Mouse (Mus musculus): ENCODE measurements around the gene Aoc3. TPM values are rescaled to one million over a fixed set of nuclear protein-coding genes. Genes with fewer than 3 reads are reported as not detected.

Aoc3 gene
- polyA plus RNA-seq (2017; shearing (Covaris generic)), result not detected

DNA sequence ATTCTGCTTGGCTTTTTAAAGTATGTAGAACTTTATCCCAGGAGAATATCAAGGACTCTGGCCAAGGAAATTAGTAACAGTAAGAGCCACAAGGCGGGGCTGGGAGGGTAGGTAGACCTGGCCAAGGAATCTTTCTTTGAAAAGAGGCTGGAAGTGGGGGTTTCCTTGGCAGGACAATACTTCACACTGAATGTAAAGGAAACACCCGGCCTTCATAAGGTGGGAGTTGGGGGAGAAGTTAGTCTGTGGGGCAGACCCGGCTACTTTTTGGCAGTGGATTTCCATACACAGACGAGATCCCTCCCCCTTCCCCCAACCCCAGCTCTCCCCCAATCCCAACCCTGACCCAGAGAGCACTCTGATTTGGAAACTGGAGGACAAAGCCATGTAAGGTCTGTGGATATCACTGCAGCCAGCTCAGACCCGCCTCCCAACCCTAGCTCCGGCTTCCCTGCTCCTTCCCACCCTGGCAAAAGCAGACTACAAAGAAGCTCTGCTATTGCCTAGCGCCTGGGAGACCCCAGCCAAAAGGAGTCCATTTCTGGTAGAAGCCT, at the start of gene Aoc3:
TSS of gene Aoc3 (plus strand) at position 235 of the 554 bp plus-strand sequence.

DNA sequence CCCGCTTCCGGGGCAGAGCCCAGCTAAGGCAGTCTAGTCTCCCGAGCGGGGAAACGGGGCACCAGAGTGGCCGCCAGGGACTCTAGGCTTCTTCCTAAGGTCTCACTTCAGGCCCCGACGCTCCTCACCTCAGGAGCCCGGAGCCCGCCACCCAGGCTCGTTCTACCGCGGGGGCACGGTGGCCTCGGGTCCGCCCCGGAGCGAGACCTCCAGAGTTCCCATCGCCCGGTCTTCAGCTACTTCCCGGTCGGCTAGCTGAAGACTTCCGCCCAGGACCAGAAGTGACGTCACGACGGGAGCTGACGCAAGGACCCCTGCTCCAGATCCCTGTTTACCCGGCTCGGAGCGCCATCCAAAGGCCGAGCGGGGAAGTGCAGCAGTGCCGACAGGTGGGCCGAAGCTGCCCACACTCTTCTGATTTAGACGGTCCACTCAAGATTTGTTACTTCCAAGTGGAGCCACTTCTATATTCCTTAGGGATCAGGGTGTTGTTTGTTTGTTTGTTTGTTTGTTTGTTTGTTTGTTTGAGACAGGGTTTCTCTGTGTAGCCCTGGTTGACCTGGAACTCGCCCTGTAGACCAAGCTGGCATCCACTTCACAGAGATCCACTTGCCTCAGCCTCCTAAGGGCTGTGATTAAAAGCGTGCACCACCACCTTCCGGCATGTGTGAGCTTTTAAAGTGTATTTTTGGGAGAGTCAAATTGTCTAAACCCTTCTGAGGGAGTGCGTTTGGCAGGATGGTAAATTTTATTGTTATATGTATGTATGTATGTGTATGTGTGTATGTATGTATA, 28.2 kb upstream of the Aoc3 start, which contains the start of gene Becn1:
TSS of gene Becn1 (minus strand) at position 283 of the 795 bp plus-strand sequence.

GRCm38 (mm10) chr11:101315665-101316500, 14.5 kb upstream of the Aoc3 start, which contains the start of gene Psme3:
Gene Psme3, plus strand, starts transcription at chr11:101316213.

DNA sequence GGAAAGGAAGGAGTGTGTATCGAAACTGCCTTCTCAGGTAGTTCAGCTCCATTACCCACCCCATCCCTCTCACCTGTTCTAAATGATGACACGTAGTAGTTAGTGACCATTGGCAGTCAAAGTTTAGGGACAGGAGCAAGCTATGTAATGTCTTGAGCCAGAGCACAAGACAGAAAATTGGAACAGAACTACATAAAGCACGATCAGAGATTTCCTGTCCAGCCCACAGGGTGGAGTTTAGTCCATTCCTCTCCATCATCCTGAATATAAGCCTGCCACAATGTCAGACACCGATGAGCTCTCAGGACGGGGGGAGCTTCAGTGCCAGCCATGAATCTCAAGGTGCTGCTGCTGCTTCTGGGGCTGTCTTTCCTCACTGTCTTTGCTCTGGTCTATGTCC, 5.6 kb upstream of the Aoc3 start, which contains the start of gene Aoc2:
TSS of gene Aoc2 (plus strand) at position 301 of the 400 bp plus-strand sequence.

DNA sequence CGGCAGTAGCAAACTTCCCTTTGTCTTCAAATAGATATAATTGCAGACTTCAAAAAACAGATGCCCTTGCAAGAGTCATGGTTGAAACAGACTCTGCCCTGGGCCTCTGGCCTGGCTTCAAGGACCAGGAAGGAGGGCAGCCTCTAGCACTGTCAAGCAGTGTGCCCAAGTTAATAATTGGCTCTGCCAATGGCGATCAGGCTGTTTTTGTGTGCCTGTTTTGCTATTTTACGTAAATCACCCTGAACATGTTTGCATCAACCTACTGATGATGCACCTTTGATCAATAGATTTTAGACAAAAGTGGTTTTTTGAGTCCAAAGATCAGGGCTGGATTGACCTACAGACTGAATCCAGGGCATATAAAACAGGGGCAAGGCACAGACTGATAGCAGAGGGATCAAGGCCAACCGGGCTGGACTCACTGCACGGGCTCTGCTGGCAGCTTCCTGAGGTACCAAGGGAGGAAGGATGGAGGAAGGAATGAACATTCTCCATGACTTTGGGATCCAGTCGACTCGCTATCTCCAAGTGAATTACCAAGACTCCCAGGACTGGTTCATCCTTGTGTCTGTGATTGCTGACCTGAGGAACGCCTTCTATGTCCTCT, 37.0 kb downstream of the Aoc3 start, which contains the start of gene G6pc:
TSS of gene G6pc (plus strand) at position 236 of the 610 bp plus-strand sequence.

Other genes starting within 250 kb of the Aoc3 start
- 10.0 TPM for gene Coasy, start 248.0 kb upstream of the Aoc3 start, polyA plus RNA-seq (2017; shearing (Covaris generic))
- gene Mlx, start 243.3 kb upstream of the Aoc3 start, polyA plus RNA-seq (2017; shearing (Covaris generic)), result 49.7 TPM
- gene Psmc3ip, start 235.2 kb upstream of the Aoc3 start, polyA plus RNA-seq (2017; shearing (Covaris generic)), result 4.0 TPM
- gene Retreg3, start 210.7 kb upstream of the Aoc3 start, polyA plus RNA-seq (2017; shearing (Covaris generic)), result 95.9 TPM
- gene Tubg1, start 210.7 kb upstream of the Aoc3 start, polyA plus RNA-seq (2017; shearing (Covaris generic)), result 14.9 TPM
- 0.37 TPM for gene Tubg2, start 174.7 kb upstream of the Aoc3 start, polyA plus RNA-seq (2017; shearing (Covaris generic))
- not detected for gene Cntnap1, start 160.1 kb upstream of the Aoc3 start, polyA plus RNA-seq (2017; shearing (Covaris generic))
- not detected for gene Plekhh3, start 159.3 kb upstream of the Aoc3 start, polyA plus RNA-seq (2017; shearing (Covaris generic))
- gene Ccr10, start 155.2 kb upstream of the Aoc3 start, polyA plus RNA-seq (2017; shearing (Covaris generic)), result not detected
- 83.6 TPM for gene Ezh1, start 104.1 kb upstream of the Aoc3 start, polyA plus RNA-seq (2017; shearing (Covaris generic))
- not detected for gene Ramp2, start 84.6 kb upstream of the Aoc3 start, polyA plus RNA-seq (2017; shearing (Covaris generic))
- gene Vps25, start 76.9 kb upstream of the Aoc3 start, polyA plus RNA-seq (2017; shearing (Covaris generic)), result 83.2 TPM
- 5.3 TPM for gene Wnk4, start 70.0 kb upstream of the Aoc3 start, polyA plus RNA-seq (2017; shearing (Covaris generic))
- 0.36 TPM for gene Cntd1, start 51.6 kb upstream of the Aoc3 start, polyA plus RNA-seq (2017; shearing (Covaris generic))
- gene Coa3, start 51.5 kb upstream of the Aoc3 start, polyA plus RNA-seq (2017; shearing (Covaris generic)), result 51.8 TPM
- 208 TPM for gene Becn1, start 28.3 kb upstream of the Aoc3 start, polyA plus RNA-seq (2017; shearing (Covaris generic))
- gene Psme3, start 14.4 kb upstream of the Aoc3 start, polyA plus RNA-seq (2017; shearing (Covaris generic)), result 178 TPM
- 4.7 TPM for gene Aoc2, start 5.5 kb upstream of the Aoc3 start, polyA plus RNA-seq (2017; shearing (Covaris generic))
- gene G6pc, start 37.0 kb downstream of the Aoc3 start, polyA plus RNA-seq (2017; shearing (Covaris generic)), result not detected
- gene Aarsd1, start 87.0 kb downstream of the Aoc3 start, polyA plus RNA-seq (2017; shearing (Covaris generic)), result 27.6 TPM
- not detected for gene Gm27029, start 94.2 kb downstream of the Aoc3 start, polyA plus RNA-seq (2017; shearing (Covaris generic))
- 29.5 TPM for gene Rundc1, start 94.5 kb downstream of the Aoc3 start, polyA plus RNA-seq (2017; shearing (Covaris generic))
- 3.8 TPM for gene Ptges3l, start 94.7 kb downstream of the Aoc3 start, polyA plus RNA-seq (2017; shearing (Covaris generic))
- 269 TPM for gene Rpl27, start 111.7 kb downstream of the Aoc3 start, polyA plus RNA-seq (2017; shearing (Covaris generic))
- 128 TPM for gene Ifi35, start 117.8 kb downstream of the Aoc3 start, polyA plus RNA-seq (2017; shearing (Covaris generic))
- gene Rnd2, start 134.4 kb downstream of the Aoc3 start, polyA plus RNA-seq (2017; shearing (Covaris generic)), result 0.25 TPM
- 0.36 TPM for gene Vat1, start 135.6 kb downstream of the Aoc3 start, polyA plus RNA-seq (2017; shearing (Covaris generic))
- gene Brca1, start 221.3 kb downstream of the Aoc3 start, polyA plus RNA-seq (2017; shearing (Covaris generic)), result 4.3 TPM
- 127 TPM for gene Nbr1, start 221.5 kb downstream of the Aoc3 start, polyA plus RNA-seq (2017; shearing (Covaris generic))

Data from naive thymus-derived CD4-positive, alpha-beta T cell, adult 5 months (primary cell).